ENCODE assay signal across 9 mouse cellular contexts in the genomic region with DNA sequence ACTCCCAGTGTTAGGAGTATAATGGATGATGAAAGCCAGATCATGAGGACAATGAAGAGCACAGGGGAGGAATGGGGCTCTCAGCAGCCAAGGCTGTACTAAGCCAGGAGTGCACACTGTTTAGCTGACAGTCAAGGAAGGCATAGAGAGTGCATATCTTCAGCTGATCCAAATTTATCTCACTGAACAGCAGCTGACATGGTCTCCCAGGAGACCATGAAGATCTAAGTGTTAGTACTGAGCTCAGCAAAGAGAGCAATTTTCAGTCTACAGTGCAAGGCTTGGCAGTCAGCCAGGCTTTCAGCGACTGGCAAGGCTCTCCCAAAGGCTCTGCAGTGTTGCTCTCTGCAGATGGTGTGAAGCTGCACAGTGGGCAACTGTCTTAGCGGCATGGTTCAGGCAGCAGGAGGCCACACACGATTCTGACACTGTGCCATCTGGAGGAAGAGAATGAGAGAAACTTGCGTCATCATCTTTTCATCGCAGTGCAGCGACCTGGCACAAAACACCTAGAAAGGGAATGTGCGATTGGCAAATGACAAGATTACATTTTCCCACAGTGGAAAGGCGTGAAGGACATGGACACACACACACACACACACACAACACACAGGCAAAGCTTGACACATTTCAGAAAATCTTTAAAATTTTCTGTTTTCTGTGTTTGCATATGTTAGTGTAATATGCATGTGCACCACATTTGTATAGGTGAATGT.
DNase-seq lines count a peak whose midpoint lies in the region; ATAC-seq lines count a peak whose summit lies in the region.
"Had no signal": no experiment of that assay in that cellular context is flagged by ENCODE, and none has a peak within 500 bp of the region (broad histone marks: within the 10 kb centered on the region; RNA-seq: fewer than 3 reads in every experiment).

No protein-coding gene starts in this region.

- no peak overlapping the region for H3K4me2 ChIP-seq in hindbrain, embryonic 11.5 days (replicated peaks; ENCODE audit: low read depth, low read length)
- H3K4me2 ChIP-seq in intestine, embryonic 16.5 days (ENCODE audit: low read depth, low read length) = no peak overlapping the region
- no peak overlapping the region for H3K4me2 ChIP-seq in neural tube, embryonic 14.5 days (ENCODE audit: low read depth, low read length)

- peak; percentile 89 for ATAC-seq in hindbrain, embryonic 11.5 days (ENCODE audit: low FRiP score)
- ATAC-seq in intestine, embryonic 16.5 days = peak; percentile 91
- peak; percentile 98 for ATAC-seq in neural tube, embryonic 14.5 days (ENCODE audit: low read depth)

- intact Hi-C loops in gastrocnemius, postnatal 36 days (cut with DNase I) = no loop called here
- intact Hi-C loops in left cerebral cortex, postnatal 14 days (cut with DNase I) = loop anchor here (2.0 to 5.0 kb wide), 2 partner anchors 54 to 71 kb away; no protein-coding TSS in a partner anchor

- H3K4me3 ChIP-seq in hindbrain, embryonic 11.5 days (ENCODE audit: low read depth, low read length) = no peak overlapping the region
- H3K4me3 ChIP-seq in hindbrain, embryonic 10.5 days = no peak overlapping the region
- H3K4me3 ChIP-seq in intestine, embryonic 16.5 days (ENCODE audit: low read length) = no peak overlapping the region
- no peak overlapping the region for H3K4me3 ChIP-seq in neural tube, embryonic 14.5 days (ENCODE audit: low read depth, low read length)
- H3K4me3 ChIP-seq: erythroblast, embryonic 14.5 days had no signal

- H3K27me3 ChIP-seq in hindbrain, embryonic 11.5 days (ENCODE audit: control insufficient read depth, insufficient read depth, low read length) = no peaks in the 10 kb centered on the region
- no peaks in the 10 kb centered on the region for H3K27me3 ChIP-seq in hindbrain, embryonic 10.5 days (ENCODE audit: insufficient read depth, poor library complexity, severe bottlenecking)
- H3K27me3 ChIP-seq in intestine, embryonic 16.5 days (replicated peaks; ENCODE audit: control insufficient read depth, insufficient read depth, low read length) = no peaks in the 10 kb centered on the region
- H3K27me3 ChIP-seq in neural tube, embryonic 14.5 days (ENCODE audit: control insufficient read depth, insufficient read depth, low read length) = no peaks in the 10 kb centered on the region

- no peaks in the 10 kb centered on the region for H3K36me3 ChIP-seq in hindbrain, embryonic 11.5 days (ENCODE audit: control insufficient read depth, insufficient read depth, low read length)
- peaks cover 22% of the 10 kb centered on the region for H3K36me3 ChIP-seq in hindbrain, embryonic 10.5 days
- H3K36me3 ChIP-seq in intestine, embryonic 16.5 days (ENCODE audit: control insufficient read depth, insufficient read depth, low read length) = no peaks in the 10 kb centered on the region
- H3K36me3 ChIP-seq in neural tube, embryonic 14.5 days (ENCODE audit: control insufficient read depth, insufficient read depth, low read length) = no peaks in the 10 kb centered on the region

- H3K9me3 ChIP-seq in hindbrain, embryonic 11.5 days (ENCODE audit: control insufficient read depth, low read length) = no peaks in the 10 kb centered on the region
- no peaks in the 10 kb centered on the region for H3K9me3 ChIP-seq in hindbrain, embryonic 10.5 days
- no peaks in the 10 kb centered on the region for H3K9me3 ChIP-seq in intestine, embryonic 16.5 days (ENCODE audit: control insufficient read depth, low read length)
- no peaks in the 10 kb centered on the region for H3K9me3 ChIP-seq in neural tube, embryonic 14.5 days (ENCODE audit: control insufficient read depth, low read length)

- DNase-seq in hindbrain, embryonic 11.5 days (ENCODE audit: low spot score) = peak; percentile 44
- DNase-seq in hindbrain, embryonic 10.5 days (ENCODE audit: low spot score) = no peak
- DNase-seq in cerebellum, postnatal 10 days = peak; percentile 86 to 95
- DNase-seq in gastrocnemius, postnatal 36 days = peak; percentile 26 to 59
- peak; percentile 90 to 98 for DNase-seq in left cerebral cortex, postnatal 14 days (ENCODE audit: low spot score in 2 of 2)
- peak; percentile 10 for DNase-seq in thymus, postnatal 0 days (ENCODE audit: low spot score)

- no peaks in the 10 kb centered on the region for H3K4me1 ChIP-seq in hindbrain, embryonic 11.5 days (replicated peaks; ENCODE audit: control insufficient read depth, insufficient read depth, low read length)
- no peaks in the 10 kb centered on the region for H3K4me1 ChIP-seq in hindbrain, embryonic 10.5 days (replicated peaks)
- peaks cover 6% of the 10 kb centered on the region; the same call in 1 of the 2 replicates for H3K4me1 ChIP-seq in intestine, embryonic 16.5 days (ENCODE audit: control insufficient read depth, insufficient read depth, low read length)
- H3K4me1 ChIP-seq in neural tube, embryonic 14.5 days (ENCODE audit: control insufficient read depth, insufficient read depth, low read length) = no peaks in the 10 kb centered on the region

- no peak overlapping the region for H3K27ac ChIP-seq in hindbrain, embryonic 11.5 days (ENCODE audit: low read depth, low read length)
- H3K27ac ChIP-seq in hindbrain, embryonic 10.5 days = no peak overlapping the region
- H3K27ac ChIP-seq in intestine, embryonic 16.5 days (ENCODE audit: low read length) = peak overlapping the region; percentile 41
- H3K27ac ChIP-seq in neural tube, embryonic 14.5 days (ENCODE audit: low read depth, low read length) = peak overlapping the region; percentile 72

- H3K9ac ChIP-seq in hindbrain, embryonic 11.5 days (ENCODE audit: low read depth, low read length) = no peak overlapping the region
- no peak overlapping the region for H3K9ac ChIP-seq in intestine, embryonic 16.5 days (ENCODE audit: low read depth, low read length)
- no peak overlapping the region for H3K9ac ChIP-seq in neural tube, embryonic 14.5 days (replicated peaks; ENCODE audit: low read depth, low read length)

- WGBS in hindbrain, embryonic 11.5 days = 70% methylated on average over 8 of the region's 8 CpGs
- 84% methylated on average over 8 of the region's 8 CpGs for WGBS in hindbrain, embryonic 10.5 days
- WGBS in intestine, embryonic 16.5 days = 52% methylated on average over 8 of the region's 8 CpGs
- WGBS in neural tube, embryonic 14.5 days = 23% methylated on average over 8 of the region's 8 CpGs

Comparison
In these comparisons a context has a peak if more than half of its experiments do, and no peak if none do; other contexts are left out.
1. H3K27ac ChIP-seq: peak in intestine, embryonic 16.5 days (single experiment) and neural tube, embryonic 14.5 days (single experiment); none in hindbrain, embryonic 11.5 days (single experiment) and hindbrain, embryonic 10.5 days (single experiment).
2. Peak in every context shown above with its lines, with median percentiles within 50 percentile points of each other: ATAC-seq.